Mouse (Mus musculus) neutrophil, adult 5-6 weeks (primary cell): ENCODE data around the gene Vdac1. TPM values are rescaled to one million over a fixed set of nuclear protein-coding genes. Genes with fewer than 3 reads are reported as not detected.

Experiments
- ATAC-seq: fragments of 151-379, 151-347 bp; 2 replicates; pipeline ENCODE4 v1.8.0; 2017; ENCODE audit warnings: mild to moderate bottlenecking, moderate TSS enrichment; ENCODE audit not compliant: insufficient number of reproducible peaks, poor library complexity, low FRiP score, severe bottlenecking; ENCODE audit errors: extremely low read depth
- total RNA-seq: library from RNA; stranded (forward); fragments of 200-1000 nt; gene quantifications from 2 replicates; pipeline ENCODE4 v1.2.3, GENCODE M21; 2017

Gene Vdac1
- total RNA-seq, 1 experiment from 2014 or later: 42.9 TPM

GRCm38 (mm10) chr11:52368176-52368985 lies 7.7 kb downstream of the Vdac1 start:
- ATAC-seq: no peak; the same call in 1 of the 2 replicates

- no peak for ATAC-seq
Observed at GRCm38 (mm10) chr11:52369252-52370134, 8.8 kb downstream of the Vdac1 start.

GRCm38 (mm10) chr11:52370135-52370452 lies 9.4 kb downstream of the Vdac1 start:
- no peak for ATAC-seq

- no peak for ATAC-seq
Observed at GRCm38 (mm10) chr11:52370538-52370937, 9.9 kb downstream of the Vdac1 start.

- no peak for ATAC-seq
Observed at GRCm38 (mm10) chr11:52373841-52374240, 13.2 kb downstream of the Vdac1 start.

- ATAC-seq: peak; percentile 76
Observed at GRCm38 (mm10) chr11:52374340-52374739, 13.7 kb downstream of the Vdac1 start.

GRCm38 (mm10) chr11:52377579-52377978 lies 16.9 kb downstream of the Vdac1 start:
- ATAC-seq: no peak

GRCm38 (mm10) chr11:52379241-52379640 lies 18.6 kb downstream of the Vdac1 start:
- no peak for ATAC-seq

- no peak for ATAC-seq
Observed at GRCm38 (mm10) chr11:52383741-52384140, 23.1 kb downstream of the Vdac1 start.

GRCm38 (mm10) chr11:52384667-52385066 lies 24.0 kb downstream of the Vdac1 start:
- ATAC-seq: no peak

- no peak for ATAC-seq
Observed at GRCm38 (mm10) chr11:52386892-52387291, 26.2 kb downstream of the Vdac1 start.

GRCm38 (mm10) chr11:52388150-52388549 lies 27.5 kb downstream of the Vdac1 start:
- no peak for ATAC-seq

GRCm38 (mm10) chr11:52388979-52389378 lies 28.3 kb downstream of the Vdac1 start:
- 0 out of 2 replicates have a peak, but pooled peaks have one; percentile 39 for ATAC-seq

GRCm38 (mm10) chr11:52389933-52390332 lies 29.3 kb downstream of the Vdac1 start:
- ATAC-seq: peak; percentile 51; the same call in 1 of the 2 replicates

GRCm38 (mm10) chr11:52394494-52394893 lies 33.8 kb downstream of the Vdac1 start:
- ATAC-seq: no peak

- no peak for ATAC-seq
Observed at GRCm38 (mm10) chr11:52395343-52395742, 34.7 kb downstream of the Vdac1 start.

- ATAC-seq: peak; percentile 96
Observed at GRCm38 (mm10) chr11:52395940-52396596, 35.4 kb downstream of the Vdac1 start, which contains the start of gene 9530068E07Rik. Gene 9530068E07Rik (plus strand): TSS chr11:52396428.

GRCm38 (mm10) chr11:52396597-52397188 lies 36.0 kb downstream of the Vdac1 start:
- ATAC-seq: peak; percentile 28; the same call in 1 of the 2 replicates
